Mouse (Mus musculus) gastrocnemius, adult 2 months (tissue): ENCODE data around the gene Sh3pxd2a. TPM values are rescaled to one million over a fixed set of nuclear protein-coding genes. Genes with fewer than 3 reads are reported as not detected.

Source experiments
- DNase-seq: peaks from one replicate; pipeline ENCODE4 v3.0.0; 2022
- H3K27ac ChIP-seq: fragments of 200-600 bp; 2 replicates; pipeline ENCODE4 v1.8.1; 2022; ENCODE audit warnings: mild to moderate bottlenecking
- H3K4me3 ChIP-seq: fragments of 200-600 bp; 2 replicates; pipeline ENCODE4 v1.8.1; 2022; ENCODE audit warnings: mild to moderate bottlenecking, moderate library complexity
- CTCF ChIP-seq: fragments of 200-600 bp; IDR thresholded peaks from 2 replicates; pipeline ENCODE4 v1.8.1; 2022; ENCODE audit warnings: antibody characterized with exemption, mild to moderate bottlenecking, moderate library complexity
- intact Hi-C: fragments of 180-260 bp; cut with DNase I; formaldehyde crosslinking; loops from one replicate; pipeline ENCODE4 v1.15.1; 2025
- total RNA-seq, 2 experiments: library from RNA; stranded (reverse); gene quantifications; 2 replicates each; pipeline ENCODE4 v1.2.3; 2021

Gene Sh3pxd2a
- total RNA-seq, 2 experiments from 2014 or later, result 37.7 to 44.7 TPM

DNA sequence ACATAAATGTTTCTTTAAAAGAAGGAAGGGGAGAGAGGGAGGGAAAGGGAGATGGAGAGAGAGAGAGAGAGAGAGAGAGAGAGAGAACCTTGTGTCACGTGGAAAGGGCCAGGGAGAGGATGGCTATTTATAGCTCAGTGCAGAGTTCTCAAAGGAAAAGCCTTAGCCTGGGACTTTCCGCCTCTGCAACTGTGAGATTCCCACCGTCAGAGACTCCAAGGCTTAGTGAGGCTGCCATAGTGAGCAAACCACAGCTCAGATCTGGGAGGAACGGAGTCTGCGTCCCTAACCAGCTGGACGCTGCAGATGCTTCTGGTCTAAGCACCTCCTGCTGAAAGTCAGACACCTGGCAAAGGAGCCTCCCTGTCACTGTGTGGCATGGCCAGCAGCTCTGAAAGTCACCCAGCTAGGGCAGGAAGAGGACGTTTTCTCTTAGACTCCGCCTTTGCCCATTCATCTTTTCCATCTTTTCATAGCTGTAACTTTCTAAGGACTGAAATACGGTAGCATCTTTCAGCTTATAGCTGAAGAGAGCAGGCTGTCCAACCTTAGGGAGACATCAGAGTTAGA, 21.9 kb upstream of the Sh3pxd2a start:
- TF ChIP-seq CTCF, result no peak
- peak; percentile 43 for DNase-seq
- Histone ChIP-seq H3K4me3 (peak overlapping the region; percentile 56), H3K27ac (peak overlapping the region; percentile 90)
- intact Hi-C loops, result no loop called here

DNA sequence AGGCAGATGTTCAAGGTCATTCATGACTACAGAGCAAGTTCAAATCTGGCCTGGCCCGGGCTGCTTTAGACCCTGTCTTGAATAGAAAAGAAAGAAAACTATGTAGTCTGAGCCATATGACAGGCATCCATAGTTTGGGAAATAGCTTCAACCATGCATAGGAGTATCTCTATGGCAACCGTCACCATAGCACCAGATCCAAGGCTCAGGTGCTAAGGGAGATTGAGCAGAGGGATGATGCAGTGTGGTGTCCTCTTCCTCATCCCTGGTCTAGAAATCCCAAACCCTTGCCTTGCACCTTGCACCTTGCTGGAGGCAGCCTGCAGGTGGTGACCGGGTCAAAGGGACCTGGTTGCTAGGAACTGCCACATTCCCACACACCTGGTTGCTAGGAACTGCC, 19.9 kb upstream of the Sh3pxd2a start:
- Histone ChIP-seq H3K4me3 (no peak overlapping the region), H3K27ac (no peak overlapping the region; the same call in 1 of the 2 replicates)
- intact Hi-C loops, result no loop called here
- no peak for TF ChIP-seq CTCF
- DNase-seq, result no peak

DNA sequence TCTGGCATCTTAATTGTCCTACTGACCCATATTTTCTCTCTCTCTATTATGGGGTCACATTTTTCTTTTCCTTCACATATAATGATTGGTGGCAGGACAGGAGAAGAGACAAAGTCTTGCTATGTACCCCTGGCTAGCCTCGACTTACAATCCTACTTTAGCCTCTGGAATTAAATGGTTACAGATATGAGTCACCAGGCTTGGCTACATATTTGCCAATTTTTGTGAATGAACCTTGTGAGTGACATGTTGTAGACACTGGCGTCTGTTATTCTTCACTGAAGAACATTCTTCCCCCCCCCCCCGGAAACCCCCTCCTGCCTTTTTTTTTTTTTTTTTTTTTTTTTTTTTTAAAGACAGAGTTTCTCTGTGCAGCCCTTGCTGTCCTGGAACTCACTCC, 19.1 kb upstream of the Sh3pxd2a start:
- no peak for TF ChIP-seq CTCF

DNA sequence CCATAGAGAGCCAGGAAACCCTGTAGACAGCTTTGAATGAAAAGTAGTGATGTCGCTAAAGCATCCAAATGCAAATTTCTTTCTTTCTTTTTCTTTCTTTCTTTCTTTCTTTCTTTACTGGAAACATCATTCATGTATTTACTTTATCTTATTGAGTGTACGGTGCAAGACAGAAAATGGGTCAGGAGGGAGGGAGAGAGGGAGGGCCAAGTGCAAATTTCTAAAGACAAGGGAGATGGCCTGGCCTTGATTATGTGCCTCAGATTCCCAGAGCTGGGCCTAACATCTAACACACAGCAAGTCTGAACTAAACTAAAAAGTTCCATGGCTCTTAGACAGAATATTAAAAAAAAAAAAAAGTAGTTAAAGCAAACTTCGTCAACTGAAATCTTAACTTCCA, 9.3 kb upstream of the Sh3pxd2a start:
- Histone ChIP-seq H3K27ac (no peak overlapping the region), H3K4me3 (no peak overlapping the region; the same call in 1 of the 2 replicates)
- DNase-seq, result no peak
- intact Hi-C loops, result no loop called here
- no peak for TF ChIP-seq CTCF

More for the DNA sequence above, 19.1 kb upstream of the Sh3pxd2a start:
- Histone ChIP-seq H3K4me3 (no peak overlapping the region), H3K27ac (no peak overlapping the region)
- intact Hi-C loops, result no loop called here
- no peak for DNase-seq

DNA sequence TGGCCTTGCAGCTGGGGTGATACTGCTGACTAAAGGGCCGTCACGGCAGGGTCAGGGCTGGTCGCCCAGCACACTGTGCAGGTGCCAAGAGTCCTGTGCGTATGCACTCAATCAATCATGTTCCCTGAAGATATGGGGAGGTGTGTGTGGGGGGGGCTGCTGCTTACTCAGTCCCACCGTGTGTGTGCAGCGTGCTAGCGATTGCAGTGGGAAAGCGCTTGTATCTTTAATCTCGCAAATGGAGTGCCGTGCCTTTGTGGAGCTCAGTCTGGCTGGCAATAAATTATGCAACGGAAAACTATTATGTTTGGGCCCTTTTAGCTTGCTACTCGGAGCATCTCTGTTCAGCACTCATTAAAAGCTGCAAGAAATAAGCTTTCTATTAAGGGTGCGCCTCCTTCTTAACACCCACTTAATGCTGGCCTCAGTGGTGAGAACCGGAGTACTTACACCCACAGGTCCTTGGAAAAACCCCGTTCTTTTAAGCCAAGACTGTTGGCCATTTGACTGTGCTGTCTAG, 8.7 kb upstream of the Sh3pxd2a start:
- peak overlapping the region; percentile 49; the same call in 1 of the 2 replicates for H3K27ac ChIP-seq
- H3K4me3 ChIP-seq, result peak overlapping the region; percentile 28
- no peak for TF ChIP-seq CTCF
- DNase-seq, result peak; percentile 80
- intact Hi-C loops, result no loop called here

DNA sequence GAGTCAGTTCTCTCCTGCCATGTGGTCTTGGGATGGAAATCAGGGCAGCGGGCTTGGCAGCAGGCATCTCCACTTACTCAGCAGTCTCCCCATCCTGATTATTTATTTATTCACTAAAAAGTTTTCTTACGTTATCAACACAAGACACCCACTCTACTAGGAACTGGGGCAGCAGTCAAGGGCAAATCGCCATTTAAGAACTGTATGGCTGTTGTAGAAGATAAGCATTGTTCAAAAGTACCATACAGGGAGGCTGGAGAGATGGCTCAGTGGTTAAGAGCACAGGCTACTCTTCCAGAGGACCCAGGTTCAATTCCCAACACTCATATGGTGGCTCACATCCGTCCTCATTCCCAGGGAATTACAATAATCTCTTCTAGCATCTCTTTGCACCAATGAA, 7.6 kb upstream of the Sh3pxd2a start:
- TF ChIP-seq CTCF, result no peak
- Histone ChIP-seq H3K27ac (no peak overlapping the region), H3K4me3 (no peak overlapping the region)
- no peak for DNase-seq
- intact Hi-C loops, result no loop called here

DNA sequence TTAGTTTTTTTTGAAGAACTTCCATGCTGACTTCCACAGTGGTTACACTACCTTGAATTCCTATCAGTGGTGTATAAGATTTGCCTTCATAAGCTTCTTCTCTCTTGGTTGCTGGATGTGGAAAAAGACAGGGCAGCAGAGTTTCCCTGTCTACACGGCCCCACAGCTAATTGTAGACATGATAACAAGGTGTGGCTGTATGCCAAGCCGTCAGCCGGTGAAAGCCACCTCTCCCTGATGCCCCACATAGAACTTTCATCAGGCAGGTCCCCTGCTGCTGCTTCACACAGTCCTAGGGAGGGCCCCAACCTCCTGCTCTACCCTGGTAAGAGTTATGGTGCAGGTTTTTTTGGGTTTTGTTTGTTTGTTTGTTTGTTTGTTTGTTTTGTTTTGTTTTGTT, 4.5 kb upstream of the Sh3pxd2a start:
- no peak for DNase-seq
- intact Hi-C loops, result no loop called here
- Histone ChIP-seq H3K4me3 (no peak overlapping the region), H3K27ac (no peak overlapping the region)
- TF ChIP-seq CTCF, result no peak

DNA sequence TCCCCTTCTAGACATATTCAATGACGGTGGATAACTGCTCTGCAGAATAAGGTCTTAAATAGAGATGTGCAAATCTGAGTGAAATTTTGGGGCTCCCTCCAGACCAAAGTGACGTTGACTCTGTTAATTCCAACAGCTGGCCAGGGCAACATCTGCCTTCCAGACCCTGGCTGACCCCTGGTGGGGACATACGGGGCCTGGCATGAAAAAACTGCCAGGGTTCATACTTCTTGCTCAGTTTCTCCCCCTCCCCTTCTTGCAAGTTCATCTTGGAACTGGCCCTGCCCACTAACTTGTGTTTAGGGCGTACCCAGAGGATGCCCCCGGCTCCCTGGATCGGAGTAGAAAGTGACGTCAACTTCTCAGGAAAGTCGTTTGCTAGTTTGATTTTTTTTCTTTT, 2.6 kb upstream of the Sh3pxd2a start:
- intact Hi-C loops, result loop anchor here (2.0 kb wide), 1 partner anchor 36 kb away; no protein-coding TSS in a partner anchor
- Histone ChIP-seq H3K27ac (no peak overlapping the region), H3K4me3 (no peak overlapping the region)
- TF ChIP-seq CTCF, result no peak; the same call in 1 of the 2 replicates
- DNase-seq, result no peak

DNA sequence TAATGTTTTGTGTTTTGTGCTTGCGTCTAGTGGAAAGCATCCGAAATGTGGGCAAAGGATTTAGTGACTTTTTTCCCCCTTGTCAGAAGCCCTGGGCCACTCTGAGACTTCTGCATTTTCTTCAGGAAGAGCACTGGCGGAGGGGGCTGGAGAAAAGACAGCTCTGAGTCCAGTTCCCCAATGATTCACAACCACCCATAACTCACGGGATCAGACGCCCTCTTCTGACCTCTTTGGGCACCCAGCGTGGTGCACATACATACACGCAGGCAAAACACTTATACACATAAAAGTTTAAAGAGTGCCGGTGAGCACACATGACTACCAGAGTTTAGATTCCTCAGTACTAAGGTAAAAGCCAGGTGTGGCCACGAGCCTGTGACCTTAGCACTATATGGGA, 1.3 kb upstream of the Sh3pxd2a start:
- Histone ChIP-seq H3K27ac (no peak overlapping the region), H3K4me3 (no peak overlapping the region)
- no peak for DNase-seq
- TF ChIP-seq CTCF, result peak; percentile 34; the same call in 1 of the 2 replicates
- intact Hi-C loops, result no loop called here

DNA sequence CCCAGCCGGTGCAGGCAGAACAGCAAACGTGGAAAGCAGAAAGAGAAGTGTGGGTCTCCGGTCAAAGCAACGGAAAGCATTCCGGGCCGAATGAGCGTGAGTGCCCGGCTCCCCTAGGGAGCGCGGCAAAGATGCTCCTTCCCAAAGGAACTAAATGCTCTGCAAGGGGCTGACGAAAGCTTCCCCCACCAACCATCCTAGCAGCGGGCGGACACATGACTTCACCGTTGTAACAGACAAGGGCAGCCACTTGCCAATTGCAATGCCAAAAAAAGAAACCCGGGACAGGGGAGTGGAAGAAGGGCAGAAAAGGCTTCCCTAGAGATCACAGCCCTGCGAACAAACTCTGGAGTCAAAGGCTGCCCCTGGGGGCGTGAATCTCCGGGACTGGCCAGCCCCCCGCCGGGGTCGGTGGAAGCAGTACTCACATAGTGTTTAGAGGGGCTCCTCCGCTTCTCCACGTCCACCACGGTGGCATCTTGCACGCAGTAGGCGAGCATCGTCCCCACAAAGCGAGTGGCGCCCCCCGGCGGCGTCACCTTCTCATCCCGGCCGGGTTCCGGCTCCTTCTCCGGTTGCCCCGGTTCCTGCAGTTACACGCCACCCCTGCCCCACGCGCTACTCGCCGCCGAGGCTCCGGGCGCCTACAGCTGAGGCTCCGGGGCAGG, 431 bp downstream of the Sh3pxd2a start:
- intact Hi-C loops, result loop anchor here (1.0 to 5.0 kb wide), 3 partner anchors 61 to 107 kb away; no protein-coding TSS in a partner anchor
- DNase-seq, result peak; percentile 95
- Histone ChIP-seq H3K27ac (peak overlapping the region; percentile 91), H3K4me3 (peak overlapping the region; percentile 86)
- TF ChIP-seq CTCF, result peak; percentile 94; the same call in 1 of the 2 replicates

DNA sequence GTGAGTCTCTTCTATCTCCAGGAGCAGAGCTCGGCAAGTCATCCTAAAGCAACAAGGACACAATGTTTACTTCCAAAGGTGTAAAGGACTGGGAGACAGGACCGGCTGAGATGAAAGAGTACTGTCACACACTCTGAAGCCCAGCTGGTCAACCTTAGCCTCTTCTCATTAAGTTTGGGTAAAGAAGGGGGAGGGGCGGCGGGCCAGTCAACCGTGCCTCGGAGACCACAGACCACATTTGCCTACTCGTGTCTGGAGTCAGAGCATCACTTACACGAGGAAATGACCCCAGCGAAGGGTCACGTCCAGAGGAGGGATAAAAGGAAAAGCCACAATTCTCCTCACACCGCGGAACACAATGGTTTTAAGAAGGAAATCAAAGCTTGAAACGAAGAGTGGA, 995 bp downstream of the Sh3pxd2a start:
- TF ChIP-seq CTCF, result no peak
- intact Hi-C loops, result loop anchor here (5.0 kb wide), 2 partner anchors 61 to 81 kb away; no protein-coding TSS in a partner anchor
- DNase-seq, result peak; percentile 45
- Histone ChIP-seq H3K4me3 (peak overlapping the region; percentile 86), H3K27ac (peak overlapping the region; percentile 91)

DNA sequence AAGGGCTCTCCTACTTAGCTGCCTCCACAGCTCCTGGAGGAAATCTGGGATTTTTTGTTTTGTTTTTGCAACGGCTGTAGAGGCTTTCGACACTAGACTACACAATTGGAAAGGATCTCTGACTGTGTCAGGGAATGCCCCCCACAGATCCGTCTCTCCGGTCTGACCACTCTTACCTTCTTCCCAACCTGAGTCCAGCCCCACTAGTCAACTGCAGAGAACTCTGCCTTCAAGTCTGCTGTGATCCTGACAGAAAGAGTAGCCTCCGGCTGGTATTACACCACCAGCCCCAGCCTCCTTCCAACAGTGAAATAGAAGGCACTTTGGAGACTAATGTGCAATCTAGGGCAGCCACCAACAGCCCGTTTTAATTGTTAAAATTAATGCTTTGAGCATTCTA, 1.5 kb downstream of the Sh3pxd2a start:
- TF ChIP-seq CTCF, result no peak
- Histone ChIP-seq H3K4me3 (peak overlapping the region; percentile 86), H3K27ac (peak overlapping the region; percentile 91)
- DNase-seq, result peak; percentile 39
- intact Hi-C loops, result loop anchor here (5.0 kb wide), 2 partner anchors 60 to 80 kb away; no protein-coding TSS in a partner anchor

DNA sequence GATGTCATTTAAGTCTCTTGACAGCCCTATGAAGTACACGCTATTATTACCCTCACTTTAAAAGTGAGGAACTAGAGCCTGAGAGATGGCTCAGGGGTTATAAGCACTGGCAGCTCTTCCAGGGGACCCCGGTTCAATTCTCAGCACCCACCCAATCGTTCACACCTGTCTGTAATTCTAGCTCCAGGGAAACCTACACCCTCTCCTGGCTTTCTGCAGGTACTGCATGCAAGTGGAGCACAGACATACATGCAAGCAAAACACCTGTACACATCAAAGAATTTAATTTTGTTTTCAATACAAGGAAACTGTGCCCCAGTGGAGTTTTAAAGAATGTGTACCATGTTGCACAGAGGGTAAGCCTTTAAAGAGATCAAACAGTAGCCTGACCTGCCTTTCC, 2.4 kb downstream of the Sh3pxd2a start:
- intact Hi-C loops, result loop anchor here (5.0 kb wide), 2 partner anchors 60 to 80 kb away; no protein-coding TSS in a partner anchor
- peak overlapping the region; percentile 28; the same call in 1 of the 2 replicates for H3K4me3 ChIP-seq
- DNase-seq, result peak; percentile 22
- peak overlapping the region; percentile 91 for H3K27ac ChIP-seq
- peak; percentile 48 for TF ChIP-seq CTCF
